Mouse (Mus musculus) layer of hippocampus, postnatal 14 days (tissue): ENCODE measurements around the gene Abcb4. TPM values are rescaled to one million over a fixed set of nuclear protein-coding genes. Genes with fewer than 3 reads are reported as not detected.
"Not testable (repeated sequence)": the region's sequence is repeated elsewhere in the genome, so short reads cannot be mapped to it uniquely, and the experiment has no call there.

Experiments
- DNase-seq, 2 experiments: peaks; one replicate each; pipeline ENCODE4 v3.0.0; 2021 to 2022; ENCODE audit warnings: low spot score in 2 of 2, mixed read lengths in 1 of 2
- total RNA-seq, 2 experiments: library from RNA; stranded (reverse); gene quantifications; 2 replicates each; pipeline ENCODE4 v1.2.3; 2021

The Abcb4 gene
- total RNA-seq, 2 experiments from 2014 or later, result 4.2 to 5.5 TPM

DNA sequence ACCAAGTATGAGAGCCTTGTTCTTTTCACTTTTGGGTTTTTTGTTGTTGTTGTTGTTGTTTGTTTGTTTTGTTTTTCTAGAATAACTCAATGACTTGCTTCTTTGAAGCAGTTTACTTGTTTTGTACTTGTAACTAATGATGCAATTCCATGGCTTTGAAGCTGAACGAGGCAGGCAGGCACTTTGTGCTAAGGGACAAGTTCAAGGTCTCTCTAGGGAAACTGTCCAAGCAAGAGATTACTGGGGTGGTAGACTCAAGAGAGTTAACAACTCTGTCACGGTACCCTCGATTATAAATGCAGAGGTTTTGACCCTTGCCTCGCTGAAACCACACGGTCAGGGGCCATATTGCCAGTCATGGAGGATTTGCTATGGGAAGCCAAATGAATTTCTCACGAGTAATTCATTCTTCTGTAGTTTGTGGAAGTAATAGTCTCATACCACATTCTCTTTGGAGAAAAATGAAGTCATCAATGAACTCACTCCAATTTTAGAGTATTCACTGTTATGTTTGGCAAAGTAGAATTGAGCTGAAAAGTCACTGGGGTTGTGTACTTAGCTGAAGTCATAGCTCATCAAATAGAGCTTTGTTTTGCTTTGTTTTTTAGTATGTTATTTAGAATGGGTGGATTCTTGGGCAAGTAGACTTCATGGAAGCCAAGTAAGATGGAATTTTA is 8.8 kb downstream of the Abcb4 start:
- DNase-seq, result no peak

DNA sequence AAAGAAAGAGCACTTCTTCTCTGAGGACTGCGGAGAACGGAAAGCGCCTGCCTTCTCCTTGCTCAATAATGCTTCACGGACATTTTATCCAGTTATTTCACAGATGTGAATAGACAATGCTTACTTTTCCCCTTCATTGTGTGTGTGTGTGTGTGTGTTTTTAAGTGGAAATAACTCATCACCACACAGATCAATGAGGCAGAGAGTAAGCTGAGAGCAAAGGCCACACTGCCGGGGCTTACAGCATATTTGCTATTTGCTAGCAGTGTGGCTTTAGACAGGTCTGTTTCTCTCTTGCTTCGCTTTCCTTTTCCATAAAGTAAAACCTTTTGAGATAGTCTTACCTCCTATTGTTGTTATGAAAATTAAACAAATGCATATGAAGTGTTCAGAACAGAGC is 11.0 kb downstream of the Abcb4 start:
- no peak for DNase-seq

GRCm38 (mm10) chr5:8911567-8912198 is 18.2 kb downstream of the Abcb4 start:
- DNase-seq, result no peak

GRCm38 (mm10) chr5:8916400-8916799 is 22.9 kb downstream of the Abcb4 start:
- no peak for DNase-seq

GRCm38 (mm10) chr5:8917069-8917468 is 23.6 kb downstream of the Abcb4 start:
- no peak for DNase-seq

DNA sequence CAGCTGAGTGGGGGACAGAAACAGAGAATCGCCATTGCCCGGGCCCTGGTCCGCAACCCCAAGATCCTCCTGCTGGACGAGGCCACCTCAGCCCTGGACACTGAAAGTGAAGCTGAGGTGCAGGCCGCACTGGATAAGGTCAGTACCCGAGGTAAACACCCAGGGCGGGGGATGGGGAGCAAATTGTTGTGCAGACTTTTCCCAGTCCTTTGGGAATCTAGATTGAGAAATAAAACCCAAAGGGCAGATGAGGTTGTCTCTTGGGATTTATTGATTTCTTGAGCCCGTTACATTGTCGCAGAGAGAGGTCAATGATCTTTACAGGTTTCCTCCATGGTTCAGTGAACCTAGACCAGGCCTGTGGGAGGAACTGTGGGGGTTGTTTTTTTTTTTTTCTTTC is 34.9 kb downstream of the Abcb4 start:
- DNase-seq, result no peak

DNA sequence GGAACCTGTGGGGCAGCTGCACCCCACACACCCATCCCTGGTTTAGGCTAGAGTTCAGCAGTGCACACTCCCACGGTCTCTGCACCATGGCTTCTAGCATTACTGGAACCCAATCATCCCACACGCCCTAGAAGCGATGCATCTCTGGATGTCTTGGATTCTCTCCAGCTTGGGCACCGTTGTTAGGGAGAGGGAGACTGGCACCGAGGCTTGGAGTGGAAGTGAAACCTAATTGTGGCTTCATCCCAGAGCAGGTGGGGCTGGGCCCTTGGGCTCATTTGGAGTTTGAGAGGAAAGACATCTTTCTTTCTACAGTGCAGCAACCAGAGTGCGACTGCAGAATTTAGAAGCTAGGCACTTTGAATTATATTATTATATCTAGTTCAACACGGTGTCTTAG is 44.4 kb downstream of the Abcb4 start:
- no peak for DNase-seq

GRCm38 (mm10) chr5:8941266-8941665 is 47.7 kb downstream of the Abcb4 start:
- not testable (repeated sequence) for DNase-seq

GRCm38 (mm10) chr5:8943836-8944235 is 50.3 kb downstream of the Abcb4 start:
- peak in 1 of 2 experiments; percentile 24 for DNase-seq

- DNase-seq, result no peak
Observed at GRCm38 (mm10) chr5:8947423-8948110, 54.0 kb downstream of the Abcb4 start.

GRCm38 (mm10) chr5:8953660-8954059 is 60.1 kb downstream of the Abcb4 start:
- no peak for DNase-seq

DNA sequence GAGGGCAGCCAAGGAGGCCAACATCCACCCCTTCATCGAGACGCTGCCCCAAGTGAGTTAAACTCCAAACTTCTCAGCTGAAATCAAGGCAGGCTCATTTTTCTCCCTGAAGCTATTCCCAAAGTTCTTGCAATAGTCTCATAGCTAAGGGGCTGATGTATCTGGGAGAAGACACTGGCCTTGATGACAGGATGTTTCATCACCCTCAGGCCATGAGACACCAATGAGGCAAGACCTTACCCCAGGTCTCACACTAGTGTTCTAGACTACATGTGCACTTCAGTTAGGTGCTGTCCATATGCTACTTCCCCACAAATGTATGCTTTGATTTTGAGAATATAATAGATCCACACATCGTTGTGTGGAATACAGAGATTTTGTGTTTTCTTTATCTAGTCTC is 62.0 kb downstream of the Abcb4 start:
- DNase-seq, result no peak

DNA sequence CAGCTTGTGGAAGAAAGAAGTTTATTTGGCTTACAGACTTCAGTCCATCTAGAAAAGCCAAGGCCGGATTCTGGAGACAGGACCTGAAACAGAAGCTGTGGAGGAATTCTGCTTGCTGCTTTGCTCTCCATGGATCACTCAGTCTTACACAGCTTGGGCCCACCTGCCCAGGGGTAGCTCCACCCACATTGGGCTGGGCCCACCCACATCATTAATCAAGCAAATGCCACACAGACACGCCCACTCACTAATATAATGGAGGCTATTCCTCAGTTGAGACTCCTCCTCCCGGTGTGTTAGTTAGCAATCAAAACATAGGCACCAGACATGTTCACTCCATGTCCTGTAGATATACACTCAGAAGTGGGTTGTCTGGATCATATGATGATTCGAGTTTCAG is 67.0 kb downstream of the Abcb4 start:
- no peak for DNase-seq

DNA sequence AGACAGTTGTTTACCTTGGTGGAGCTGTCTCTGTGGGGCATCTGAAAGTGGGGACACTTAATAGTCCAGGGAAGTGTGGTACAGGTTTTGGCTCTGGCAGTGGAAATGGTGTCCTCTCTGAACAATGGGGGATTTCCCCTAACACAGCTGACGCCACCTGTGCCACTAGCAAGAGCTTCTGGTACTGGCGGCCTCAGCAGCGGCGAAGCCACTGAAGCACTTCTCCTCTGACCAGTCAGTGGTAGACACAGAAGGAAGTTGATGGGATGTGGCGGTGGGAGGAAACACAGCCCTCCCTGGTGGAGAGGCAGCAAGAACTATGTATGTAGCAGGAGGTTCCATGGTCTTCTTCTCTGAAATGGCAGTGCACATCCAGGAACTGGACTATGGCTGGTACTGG is 71.0 kb downstream of the Abcb4 start:
- DNase-seq, result no peak

DNA sequence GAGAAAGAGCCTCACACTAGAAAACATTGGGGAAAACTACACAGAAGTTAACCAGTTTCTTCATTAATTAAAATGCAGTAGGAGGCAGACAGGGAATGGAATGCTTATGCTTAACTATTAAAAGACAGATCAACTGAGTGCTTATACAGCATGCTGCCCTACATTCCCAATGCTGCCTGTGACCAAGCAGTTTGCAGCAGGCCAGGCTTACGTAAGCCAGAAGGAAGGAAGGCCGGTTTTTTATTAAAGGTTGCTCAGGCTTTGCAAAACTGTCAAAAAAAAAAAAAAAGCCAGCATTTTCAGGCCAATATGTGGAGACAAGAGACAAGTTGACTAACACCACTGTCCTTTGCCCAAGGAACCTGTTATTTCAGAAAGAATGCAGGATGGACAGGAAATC is 77.2 kb downstream of the Abcb4 start:
- no peak for DNase-seq

GRCm38 (mm10) chr5:8972355-8972754 is 78.8 kb downstream of the Abcb4 start:
- DNase-seq, result no peak

GRCm38 (mm10) chr5:8974721-8975120 is 81.2 kb downstream of the Abcb4 start:
- DNase-seq, result no peak

DNA sequence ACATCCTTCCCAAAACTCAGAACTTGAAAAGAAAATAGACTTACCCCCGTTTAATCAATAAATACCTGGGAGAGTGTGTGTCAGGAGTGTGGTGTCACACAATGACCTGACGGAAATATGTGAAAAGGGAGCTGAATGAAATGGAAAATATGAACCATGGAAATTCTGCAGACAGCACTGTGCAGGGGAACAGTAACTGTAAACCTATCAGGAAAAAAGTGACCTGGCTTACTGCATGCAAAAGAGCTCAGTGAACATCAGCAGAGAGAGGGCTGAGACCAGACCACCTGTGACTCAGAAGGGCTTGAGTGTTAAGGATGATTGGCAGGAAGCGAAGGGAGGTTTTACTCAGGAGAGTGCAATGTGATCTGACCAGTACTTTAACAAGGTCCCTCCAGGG is 92.0 kb downstream of the Abcb4 start:
- DNase-seq, result no peak

DNA sequence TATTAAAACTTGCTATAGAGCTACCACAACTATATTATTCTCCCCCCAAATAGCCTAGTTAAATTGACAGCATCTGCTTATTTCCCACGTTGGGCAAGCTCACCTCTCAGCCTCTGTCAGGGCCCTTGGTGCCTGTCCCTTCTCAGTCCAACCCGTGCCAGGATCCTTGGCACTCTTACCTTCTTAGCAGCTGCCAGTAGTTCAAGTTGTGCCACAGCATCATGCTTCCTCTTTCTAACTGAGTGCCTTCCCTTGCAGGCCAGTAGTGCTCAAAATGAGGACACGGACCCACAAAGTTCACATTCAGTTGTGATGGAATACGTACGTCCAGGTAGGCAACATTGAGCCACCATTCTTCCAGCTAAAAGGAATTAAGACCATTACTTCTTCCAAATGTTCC is 94.4 kb downstream of the Abcb4 start:
- no peak for DNase-seq

DNA sequence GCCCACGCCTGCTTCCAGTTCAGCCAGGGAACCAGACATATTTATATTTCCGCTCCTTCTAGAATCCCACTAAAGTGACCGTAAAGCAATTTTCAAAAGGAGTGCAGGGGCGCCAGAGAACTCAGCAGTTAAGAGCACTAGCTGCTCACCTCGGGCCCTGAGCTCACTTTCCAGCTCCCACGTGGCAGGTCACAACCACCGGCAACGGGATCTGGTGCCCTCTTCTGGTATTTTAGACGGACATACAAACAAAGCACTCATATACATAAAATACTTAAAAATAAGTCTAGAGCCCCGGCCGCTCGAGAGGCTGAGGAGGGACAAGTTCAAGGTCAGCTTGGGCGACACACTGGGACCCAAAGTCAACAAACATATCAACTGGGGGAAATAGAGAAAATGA is 97.0 kb downstream of the Abcb4 start:
- DNase-seq, result no peak

GRCm38 (mm10) chr5:8991626-8992025 is 98.1 kb downstream of the Abcb4 start:
- no peak for DNase-seq

DNA sequence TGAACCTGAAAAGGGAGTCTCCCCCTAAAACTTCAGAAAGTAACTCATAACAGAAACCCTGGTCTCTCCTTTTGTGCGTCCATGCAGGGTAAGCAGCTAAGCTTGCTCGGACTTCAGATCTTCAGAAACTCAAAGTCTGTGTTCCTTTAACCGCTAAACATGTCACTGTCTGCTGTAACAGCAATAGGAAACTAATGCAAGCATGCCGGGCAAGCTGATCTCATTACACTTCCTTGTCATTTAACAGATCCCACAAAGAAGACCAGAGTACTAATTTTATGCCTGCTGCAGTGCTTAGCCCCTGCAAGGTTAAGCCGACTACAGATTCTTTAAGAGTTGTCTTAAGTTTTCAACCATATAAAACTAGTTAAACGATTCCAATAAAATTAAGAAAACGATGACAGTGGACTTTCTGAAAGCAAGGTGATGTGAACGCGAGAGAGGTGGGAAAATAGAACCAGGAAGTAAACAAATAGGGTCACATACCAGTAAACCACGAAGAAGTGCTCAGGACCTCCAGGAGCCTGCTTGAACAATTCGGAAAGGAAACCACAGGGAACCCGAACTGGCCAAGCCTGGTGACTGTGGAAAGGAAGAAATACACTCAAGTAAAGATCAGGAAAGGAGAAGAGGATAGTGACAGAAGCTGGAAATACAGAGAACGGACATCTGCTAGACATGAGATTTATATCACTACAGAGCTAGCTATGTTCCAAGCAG is 102.6 kb downstream of the Abcb4 start:
- peak in 1 of 2 experiments; percentile 9 for DNase-seq
